Mouse (Mus musculus): ENCODE measurements around the gene Kazn. TPM values are rescaled to one million over a fixed set of nuclear protein-coding genes. Genes with fewer than 3 reads are reported as not detected.

Kazn gene
- polyA plus RNA-seq, 1 experiment: not detected

GRCm38 (mm10) chr4:142250054-142250453 is 10.9 kb upstream of the Kazn start:
- TF ChIP-seq GATA1 (IDR thresholded peaks at IDR 0.05; ENCODE audit: low read length): no peak

- TF ChIP-seq GATA1 (IDR thresholded peaks at IDR 0.05; ENCODE audit: low read length): no peak
These were observed 10.2 kb upstream of the Kazn start for GRCm38 (mm10) chr4:142249401-142249800.

- TF ChIP-seq GATA1 (IDR thresholded peaks at IDR 0.05; ENCODE audit: low read length): no peak
These were observed 9.2 kb upstream of the Kazn start for GRCm38 (mm10) chr4:142248426-142248825.

- TF ChIP-seq GATA1 (IDR thresholded peaks at IDR 0.05; ENCODE audit: low read length): no peak
These were observed 7.5 kb upstream of the Kazn start for GRCm38 (mm10) chr4:142246698-142247097.

GRCm38 (mm10) chr4:142244641-142245040 is 5.4 kb upstream of the Kazn start:
- no peak for TF ChIP-seq GATA1 (IDR thresholded peaks at IDR 0.05; ENCODE audit: low read length)

GRCm38 (mm10) chr4:142242750-142243383 is 3.7 kb upstream of the Kazn start:
- TF ChIP-seq GATA1 (IDR thresholded peaks at IDR 0.05; ENCODE audit: low read length): no peak

GRCm38 (mm10) chr4:142242164-142242563 is 3.0 kb upstream of the Kazn start:
- no peak for TF ChIP-seq GATA1 (IDR thresholded peaks at IDR 0.05; ENCODE audit: low read length)

- no peak for TF ChIP-seq GATA1 (IDR thresholded peaks at IDR 0.05; ENCODE audit: low read length)
These were observed 1.7 kb upstream of the Kazn start for GRCm38 (mm10) chr4:142240874-142241273.

GRCm38 (mm10) chr4:142238486-142239239 is 538 bp downstream of the Kazn start:
- no peak for TF ChIP-seq GATA1 (IDR thresholded peaks at IDR 0.05; ENCODE audit: low read length)

- TF ChIP-seq GATA1 (IDR thresholded peaks at IDR 0.05; ENCODE audit: low read length): no peak
These were observed 1.2 kb downstream of the Kazn start for GRCm38 (mm10) chr4:142238041-142238440.

GRCm38 (mm10) chr4:142236681-142237080 is 2.5 kb downstream of the Kazn start:
- TF ChIP-seq GATA1 (IDR thresholded peaks at IDR 0.05; ENCODE audit: low read length): no peak

GRCm38 (mm10) chr4:142235426-142235825 is 3.8 kb downstream of the Kazn start:
- TF ChIP-seq GATA1 (IDR thresholded peaks at IDR 0.05; ENCODE audit: low read length): no peak

GRCm38 (mm10) chr4:142234828-142235227 is 4.4 kb downstream of the Kazn start:
- TF ChIP-seq GATA1 (IDR thresholded peaks at IDR 0.05; ENCODE audit: low read length): no peak

GRCm38 (mm10) chr4:142228821-142229575 is 10.2 kb downstream of the Kazn start:
- no peak for TF ChIP-seq GATA1 (IDR thresholded peaks at IDR 0.05; ENCODE audit: low read length)

GRCm38 (mm10) chr4:142223898-142224645 is 15.1 kb downstream of the Kazn start:
- TF ChIP-seq GATA1 (IDR thresholded peaks at IDR 0.05; ENCODE audit: low read length): no peak

GRCm38 (mm10) chr4:142222385-142222784 is 16.8 kb downstream of the Kazn start:
- TF ChIP-seq GATA1 (IDR thresholded peaks at IDR 0.05; ENCODE audit: low read length): no peak
